In the genomic region with DNA sequence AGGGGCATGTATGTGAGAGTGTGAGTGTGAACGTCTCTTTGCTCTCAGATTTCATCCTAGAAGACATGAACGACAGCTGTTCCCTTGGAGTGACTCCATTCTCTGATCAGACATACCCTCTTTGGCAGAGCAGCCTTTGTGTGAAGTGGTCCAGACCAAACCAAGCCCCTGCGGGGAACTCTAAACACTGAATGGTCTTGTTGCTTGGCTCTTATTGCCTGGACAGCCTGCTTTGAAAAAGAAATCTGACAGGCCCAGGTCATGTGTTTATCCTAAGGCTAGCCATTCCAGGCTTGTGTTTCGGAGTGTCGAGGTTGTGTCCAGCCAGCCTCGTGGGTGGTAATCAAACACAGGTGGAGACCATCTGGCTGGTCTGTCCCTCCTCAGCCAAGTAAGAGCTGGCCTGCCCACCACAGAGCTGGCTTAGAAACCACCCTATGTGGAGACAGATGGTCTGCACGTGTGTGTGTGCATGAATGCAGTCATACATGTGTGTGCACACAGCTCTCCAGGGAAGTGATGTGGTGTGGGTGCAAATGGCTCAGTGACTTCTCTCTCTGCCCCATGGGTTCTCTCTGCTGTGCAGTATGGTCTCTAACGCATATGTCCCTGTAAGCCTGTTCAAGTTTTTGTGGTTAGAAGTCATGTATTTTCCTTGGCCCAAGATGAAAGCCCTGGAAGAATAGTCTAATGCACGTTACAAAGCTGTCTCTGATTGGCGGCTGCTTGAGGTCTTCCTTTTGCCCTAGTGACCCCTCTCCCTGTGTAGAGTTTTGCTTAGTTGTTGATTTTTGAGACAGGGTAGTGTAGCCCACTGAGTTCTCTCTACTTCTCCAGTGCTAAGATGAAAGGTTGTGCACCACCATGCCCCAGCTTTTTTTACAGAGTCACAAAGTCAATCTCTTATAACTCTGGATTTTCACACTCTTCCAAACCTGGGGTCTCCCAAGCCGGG, we compare ENCODE assay signal across 7 mouse cellular contexts. TPM values are rescaled to one million over a fixed set of nuclear protein-coding genes. Genes with fewer than 3 reads are reported as not detected.
DNase-seq lines count a peak whose midpoint lies in the region; TF ChIP-seq lines count a peak whose summit lies in the region.

No protein-coding gene starts in this region.

- no peak for TF ChIP-seq POLR2A in brain, embryonic 14.5 days (IDR thresholded peaks at IDR 0.05; ENCODE audit: borderline replicate concordance, extremely low read depth, insufficient read depth, insufficient read length, poor library complexity, severe bottlenecking)

- H3K9me3 ChIP-seq in forebrain, embryonic 10.5 days, result no peaks in the 10 kb centered on the region; the same call in 1 of the 2 replicates

- H3K4me1 ChIP-seq in forebrain, embryonic 10.5 days, result peaks cover 52% of the 10 kb centered on the region

- peak overlapping the region; percentile 20 for H3K27ac ChIP-seq in forebrain, embryonic 10.5 days

- H3K27me3 ChIP-seq in forebrain, embryonic 10.5 days (ENCODE audit: poor library complexity, severe bottlenecking), result no peaks in the 10 kb centered on the region

- H3K36me3 ChIP-seq in forebrain, embryonic 10.5 days (replicated peaks), result peaks cover 29% of the 10 kb centered on the region

- DNase-seq in NIH3T3 (ENCODE audit: low read depth), result peak; percentile 88
- DNase-seq in brain, embryonic 14.5 days (ENCODE audit: low read depth), result peak; percentile 84
- peak; percentile 58 for DNase-seq in forebrain, embryonic 10.5 days (ENCODE audit: extremely low spot score, low spot score)
- DNase-seq in lung, postnatal 4 days, result peak; percentile 12 to 50
- DNase-seq in urinary bladder, postnatal 14 days (ENCODE audit: low spot score), result no peak
- DNase-seq in adrenal gland, postnatal 25 days, result no peak
- DNase-seq in left cerebral cortex, adult 9 months (ENCODE audit: low spot score in 2 of 2), result no peak

- no peak for TF ChIP-seq CTCF in brain, embryonic 14.5 days (IDR thresholded peaks at IDR 0.05; ENCODE audit: borderline replicate concordance, extremely low read depth, insufficient read depth, insufficient read length)

- WGBS in forebrain, embryonic 10.5 days, result 57% methylated on average over 11 of the region's 11 CpGs

- H3K4me3 ChIP-seq in forebrain, embryonic 10.5 days, result no peak overlapping the region

RNA-seq across cellular contexts. Expression of a gene that starts 26.0 kb away (rescaled TPM):
- 21.8 and 26.0 TPM in 2 replicates for polyA plus RNA-seq in brain, embryonic 14.5 days (2012; rRNA removed)
- polyA plus RNA-seq in forebrain, embryonic 10.5 days (2016; fragmentation: Nextera tagmentation; extraction: Ambion mirVana), result 47.5 and 50.8 TPM in 2 replicates
- 20.3 and 27.1 TPM in 2 replicates for total RNA-seq in adrenal gland, postnatal 25 days (2021)

RNA-seq across cellular contexts. Expression of a gene that starts 27.1 kb away (rescaled TPM):
- 224 and 264 TPM in 2 replicates for polyA plus RNA-seq in brain, embryonic 14.5 days (2012; rRNA removed)
- polyA plus RNA-seq in forebrain, embryonic 10.5 days (2016; fragmentation: Nextera tagmentation; extraction: Ambion mirVana), result 172 and 185 TPM in 2 replicates
- 107 and 113 TPM in 2 replicates for total RNA-seq in adrenal gland, postnatal 25 days (2021)

Comparison
In these comparisons a context has a peak if more than half of its experiments do, and no peak if none do; other contexts are left out.
1. DNase-seq: peak in NIH3T3 (single experiment), brain, embryonic 14.5 days (single experiment), forebrain, embryonic 10.5 days (single experiment) and lung, postnatal 4 days (2 of 2); none in urinary bladder, postnatal 14 days (single experiment), adrenal gland, postnatal 25 days (single experiment) and left cerebral cortex, adult 9 months (0 of 2).